Mouse (Mus musculus) ES-Bruce4 (cell line): ENCODE measurements at regions not wholly inside any gene's neighbourhood (a gene's known extent, or its start where the extent isn't known, plus 50 kb on each side); places are given as distances from the start of the nearest gene placed in this dataset.

Source experiments
- H3K27ac ChIP-seq: 2 replicates; pipeline ENCODE4 v1.5.1; 2012; ENCODE audit warnings: low read length, inconsistent platforms; ENCODE audit not compliant: insufficient read depth
- H3K27me3 ChIP-seq: 2 replicates; pipeline ENCODE4 v1.6.1; 2012; ENCODE audit warnings: mild to moderate bottlenecking, low read length, inconsistent platforms; ENCODE audit not compliant: control insufficient read depth, poor library complexity, insufficient read depth, severe bottlenecking
- H3K36me3 ChIP-seq: 2 replicates; pipeline ENCODE4 v1.6.1; 2012; ENCODE audit warnings: inconsistent platforms, mild to moderate bottlenecking, low read length, moderate library complexity; ENCODE audit not compliant: control insufficient read depth, poor library complexity, insufficient read depth, severe bottlenecking
- H3K4me1 ChIP-seq: one replicate; pipeline ENCODE4 v1.8.1; 2011; ENCODE audit warnings: low read length; ENCODE audit not compliant: control insufficient read depth, insufficient read depth
- H3K4me3 ChIP-seq: 2 replicates; pipeline ENCODE4 v1.5.1; 2011; ENCODE audit warnings: low read depth, mild to moderate bottlenecking, low read length
- H3K9ac ChIP-seq: 2 replicates; pipeline ENCODE4 v1.6.1; 2012; ENCODE audit warnings: low read depth, mild to moderate bottlenecking, inconsistent platforms; ENCODE audit not compliant: poor library complexity, severe bottlenecking
- H3K9me3 ChIP-seq: replicated peaks from 2 replicates; pipeline ENCODE4 v1.6.1; 2012; ENCODE audit warnings: mild to moderate bottlenecking, low read length, inconsistent platforms; ENCODE audit not compliant: control insufficient read depth, poor library complexity, insufficient read depth, severe bottlenecking
- CTCF ChIP-seq: IDR thresholded peaks from one replicate; pipeline ENCODE4 v1.8.1; 2011; ENCODE audit warnings: low read depth, low read length
- EP300 ChIP-seq: IDR thresholded peaks from 2 replicates; pipeline ENCODE4 v1.6.1; 2011; ENCODE audit warnings: low read depth, low read length; ENCODE audit not compliant: insufficient read depth
- POLR2A ChIP-seq: IDR thresholded peaks from one replicate; pipeline ENCODE4 v1.8.1; 2011; ENCODE audit warnings: low read length; ENCODE audit not compliant: insufficient read depth

DNA sequence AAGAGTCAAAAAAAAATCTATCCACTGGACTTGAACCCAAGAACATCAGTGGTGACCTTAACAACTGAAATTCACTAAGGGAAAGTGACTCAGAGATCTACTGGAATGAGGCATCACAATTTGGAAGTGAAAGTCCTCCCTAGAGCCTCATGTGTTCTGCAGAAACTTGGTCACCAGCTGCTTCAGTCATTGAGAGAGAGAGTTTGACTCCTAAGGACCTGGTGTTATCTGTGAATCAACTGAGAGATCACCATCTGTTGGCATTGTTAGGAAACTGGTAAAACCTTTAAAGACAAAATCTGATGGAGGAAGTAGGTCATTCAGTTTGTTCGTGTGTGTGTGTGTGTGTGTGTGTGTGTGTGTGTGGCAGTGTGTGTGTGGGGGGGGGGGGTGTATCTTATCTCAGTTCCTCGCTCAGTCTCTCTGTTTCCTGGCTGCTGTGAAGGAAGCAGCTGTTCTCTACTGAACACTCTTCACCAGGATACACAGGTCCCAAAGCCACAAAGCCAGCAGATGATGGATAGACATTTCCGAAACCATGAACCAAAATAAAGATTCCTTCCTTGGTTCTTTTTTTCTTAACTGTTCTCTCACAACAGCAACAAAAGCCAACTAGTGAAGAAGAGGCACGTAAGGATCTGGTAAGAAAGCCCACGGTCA lies 284.6 kb downstream of the Fam49a start:
- Histone ChIP-seq H3K27ac (no peak overlapping the region), H3K9me3 (no peaks in the 10 kb centered on the region), H3K27me3 (no peaks in the 10 kb centered on the region), H3K4me3 (no peak overlapping the region), H3K4me1 (peaks cover 2% of the 10 kb centered on the region), H3K36me3 (no peaks in the 10 kb centered on the region), H3K9ac (no peak overlapping the region)
- TF ChIP-seq CTCF = no peak
- no peak for TF ChIP-seq EP300
- TF ChIP-seq POLR2A = no peak

DNA sequence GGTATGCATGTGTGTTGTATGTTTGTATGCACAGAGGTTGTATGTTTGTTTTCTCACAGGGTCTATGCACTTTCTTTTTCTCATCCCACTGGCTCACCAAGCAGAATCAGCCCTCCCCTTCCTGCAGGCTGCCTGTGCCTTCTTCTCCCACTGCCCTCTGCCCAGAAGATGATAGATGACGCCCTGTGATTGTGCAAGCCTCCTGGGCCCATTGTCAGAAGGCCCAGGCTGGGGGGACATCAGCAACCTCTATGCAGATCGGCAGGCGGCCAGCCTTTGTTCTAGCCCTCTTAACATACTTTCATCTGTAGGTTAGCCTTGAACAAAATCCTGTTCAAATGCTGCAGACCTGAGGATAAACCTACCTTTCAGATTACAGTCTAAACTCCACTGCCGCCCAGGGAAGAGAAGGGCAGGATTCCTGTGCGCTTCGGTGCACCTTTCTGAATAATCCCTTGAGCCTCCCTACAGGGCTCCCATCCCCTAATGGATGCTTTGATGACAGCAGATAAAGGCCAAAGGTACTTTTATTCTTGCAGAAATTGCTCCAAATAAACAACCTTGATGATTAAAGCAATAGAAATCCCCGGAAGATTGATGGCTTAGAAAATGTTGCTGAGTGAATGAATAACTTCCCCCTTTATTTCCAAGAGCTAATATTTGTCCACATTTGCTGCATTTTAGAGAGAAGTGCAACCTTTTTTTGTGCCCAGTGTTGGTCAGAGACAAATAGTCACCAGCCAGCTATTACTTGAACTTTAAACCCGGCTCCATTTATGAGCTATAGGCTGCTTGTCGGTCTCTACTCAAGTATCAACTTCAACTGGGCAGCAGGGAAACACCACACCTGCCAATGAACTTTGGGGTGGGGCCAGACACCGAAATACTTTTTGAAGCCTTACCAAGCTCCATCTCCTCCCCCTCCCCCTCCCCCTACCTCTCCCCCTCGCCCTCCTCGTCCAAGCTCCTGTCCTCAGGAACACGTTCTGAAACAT lies 279.4 kb downstream of the Fam49a start:
- Histone ChIP-seq H3K4me1 (no peaks in the 10 kb centered on the region), H3K4me3 (no peak overlapping the region), H3K9me3 (no peaks in the 10 kb centered on the region), H3K36me3 (no peaks in the 10 kb centered on the region), H3K27me3 (no peaks in the 10 kb centered on the region), H3K27ac (no peak overlapping the region), H3K9ac (no peak overlapping the region)
- no peak for TF ChIP-seq CTCF
- no peak for TF ChIP-seq POLR2A
- no peak for TF ChIP-seq EP300

DNA sequence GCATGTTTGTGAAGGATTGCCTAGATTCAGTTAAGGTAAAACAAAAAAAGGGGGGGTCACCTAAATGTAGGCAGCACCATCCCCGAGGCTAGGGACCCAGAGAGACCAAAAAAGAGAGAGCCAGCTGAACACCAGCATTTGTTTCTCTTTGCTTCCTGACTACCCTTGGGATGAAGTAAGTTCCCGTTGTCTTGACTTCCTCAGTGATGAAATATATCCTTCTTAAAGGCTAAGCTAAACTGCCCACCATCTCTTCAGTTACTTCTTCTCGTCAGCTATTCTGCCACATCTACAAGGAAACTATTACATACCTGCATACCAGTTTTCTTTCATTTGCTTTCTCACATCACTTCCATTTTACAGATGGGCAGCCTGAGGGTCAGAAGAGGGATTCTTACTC lies 277.4 kb downstream of the Fam49a start:
- Histone ChIP-seq H3K9me3 (no peaks in the 10 kb centered on the region), H3K9ac (no peak overlapping the region), H3K36me3 (no peaks in the 10 kb centered on the region), H3K4me1 (no peaks in the 10 kb centered on the region), H3K27me3 (no peaks in the 10 kb centered on the region), H3K27ac (no peak overlapping the region), H3K4me3 (no peak overlapping the region)
- TF ChIP-seq CTCF (no peak), POLR2A (no peak), EP300 (no peak)

DNA sequence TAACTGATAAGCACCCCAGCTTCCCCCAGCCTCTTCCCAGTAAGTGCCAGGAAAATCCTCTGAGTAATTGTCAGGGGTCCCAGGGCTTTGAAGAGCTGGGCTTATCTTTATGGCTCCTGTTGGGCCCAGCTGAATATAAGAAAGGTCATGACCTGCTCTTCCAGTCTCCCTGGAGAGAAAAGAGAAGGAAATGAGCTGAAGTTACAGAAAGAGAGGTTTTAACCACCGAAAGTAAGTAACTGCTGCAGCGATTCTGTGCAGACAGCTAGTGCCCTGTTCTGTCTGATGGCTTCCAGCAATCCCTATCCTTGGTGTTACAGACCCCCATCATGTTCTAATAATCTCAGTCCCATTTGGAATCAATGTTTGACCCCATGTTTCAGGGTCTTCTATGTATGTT lies 272.8 kb downstream of the Fam49a start:
- TF ChIP-seq CTCF = no peak
- no peak for TF ChIP-seq EP300
- TF ChIP-seq POLR2A = no peak
- Histone ChIP-seq H3K27me3 (no peaks in the 10 kb centered on the region), H3K4me1 (no peaks in the 10 kb centered on the region), H3K9ac (no peak overlapping the region), H3K27ac (no peak overlapping the region), H3K4me3 (no peak overlapping the region), H3K36me3 (no peaks in the 10 kb centered on the region), H3K9me3 (no peaks in the 10 kb centered on the region)

DNA sequence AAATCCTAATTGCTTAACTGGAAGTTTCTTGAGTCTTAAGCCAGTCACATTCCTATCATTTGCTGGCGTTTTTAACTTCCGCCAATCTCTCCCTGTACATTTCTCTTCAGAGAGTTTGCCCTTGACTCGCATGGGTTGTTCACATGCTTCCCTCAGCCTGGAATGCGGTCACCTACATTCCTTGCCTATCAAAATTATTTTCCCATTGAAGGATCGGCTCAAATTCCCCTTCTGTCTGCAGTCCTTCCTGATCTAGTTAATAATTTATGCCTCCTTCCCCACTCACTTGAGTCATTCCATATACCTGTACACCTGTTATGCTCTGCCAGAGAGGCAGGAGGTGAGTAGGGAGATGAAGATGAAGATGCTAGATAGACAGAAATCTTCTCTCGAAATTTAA lies 268.9 kb downstream of the Fam49a start:
- no peaks in the 10 kb centered on the region for H3K27me3 ChIP-seq
- H3K27ac ChIP-seq = no peak overlapping the region
- H3K9ac ChIP-seq = no peak overlapping the region
- no peaks in the 10 kb centered on the region for H3K4me1 ChIP-seq
- TF ChIP-seq CTCF (no peak), EP300 (no peak), POLR2A (no peak)
- no peak overlapping the region for H3K4me3 ChIP-seq
- H3K9me3 ChIP-seq = no peaks in the 10 kb centered on the region
- H3K36me3 ChIP-seq = no peaks in the 10 kb centered on the region

DNA sequence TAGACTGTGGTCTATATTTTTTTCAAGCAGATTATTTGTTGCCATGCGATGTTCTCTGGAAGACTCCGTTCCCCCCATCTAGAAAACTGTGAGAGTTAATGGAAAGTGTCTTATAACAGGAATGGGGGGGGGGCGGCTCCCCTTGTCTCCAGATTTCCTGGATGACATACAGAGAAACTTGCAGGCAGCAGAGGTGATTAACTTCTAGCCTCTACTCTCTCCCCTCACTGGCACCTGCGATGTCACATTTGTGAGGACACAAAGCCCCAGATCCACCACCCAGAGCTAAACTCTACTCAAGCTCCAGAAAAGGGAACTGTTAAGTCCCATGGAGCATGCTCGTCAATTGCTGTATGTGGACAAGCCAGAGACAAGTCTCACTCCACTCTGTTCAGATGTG lies 267.6 kb downstream of the Fam49a start:
- Histone ChIP-seq H3K27me3 (no peaks in the 10 kb centered on the region), H3K4me3 (no peak overlapping the region), H3K9ac (no peak overlapping the region), H3K36me3 (no peaks in the 10 kb centered on the region), H3K9me3 (no peaks in the 10 kb centered on the region), H3K27ac (no peak overlapping the region), H3K4me1 (no peaks in the 10 kb centered on the region)
- TF ChIP-seq POLR2A (no peak), CTCF (no peak), EP300 (no peak)
